ENCODE assay signal across 25 mouse cellular contexts in genomic region chr4:133596084-133596483, GRCm38 (mm10). TPM values are rescaled to one million over a fixed set of nuclear protein-coding genes. Genes with fewer than 3 reads are reported as not detected.
DNase-seq lines count a peak whose midpoint lies in the region; TF ChIP-seq lines count a peak whose summit lies in the region.
"Had no signal": no experiment of that assay in that cellular context is flagged by ENCODE, and none has a peak within 500 bp of the region (broad histone marks: within the 10 kb centered on the region; RNA-seq: fewer than 3 reads in every experiment).

No protein-coding gene starts in this region.

- peak overlapping the region; percentile 53 for H3K27ac ChIP-seq in ES-Bruce4 (ENCODE audit: insufficient read depth, low read length)
- no peak overlapping the region for H3K27ac ChIP-seq in layer of hippocampus, adult 2 months
- H3K27ac ChIP-seq: forebrain, embryonic 10.5 days; forebrain, embryonic 13.5 days; hindbrain, embryonic 10.5 days; hindbrain, embryonic 13.5 days; intestine, embryonic 15.5 days had no signal

- no peak for TF ChIP-seq EP300 in ES-Bruce4 (IDR thresholded peaks at IDR 0.05; ENCODE audit: insufficient read depth, low read depth, low read length)

- TF ChIP-seq CTCF in ES-Bruce4 (IDR thresholded peaks at IDR 0.05; ENCODE audit: low read depth, low read length): no peak
- TF ChIP-seq CTCF in layer of hippocampus, adult 2 months (conservative IDR thresholded peaks at IDR 0.05): no peak

- no peaks in the 10 kb centered on the region for H3K4me1 ChIP-seq in ES-Bruce4 (ENCODE audit: control insufficient read depth, insufficient read depth, low read length)

- peak overlapping the region; percentile 61; the same call in 1 of the 2 replicates for H3K9ac ChIP-seq in ES-Bruce4 (ENCODE audit: low read depth, poor library complexity, severe bottlenecking)
- H3K9ac ChIP-seq: forebrain, embryonic 13.5 days; hindbrain, embryonic 13.5 days; intestine, embryonic 15.5 days had no signal

- no peak for TF ChIP-seq POLR2A in ES-Bruce4 (IDR thresholded peaks at IDR 0.05; ENCODE audit: insufficient read depth, low read length)

- DNase-seq in spleen, postnatal 36 days (ENCODE audit: low spot score in 2 of 2): peak; percentile 46 to 59
- no peak for DNase-seq in spleen, postnatal 10 days (ENCODE audit: low spot score in 2 of 2)
- DNase-seq in splenic B cell, adult 2 months (ENCODE audit: low read depth, low spot score): peak; percentile 44
- no peak for DNase-seq in ovary, postnatal 36 days (ENCODE audit: low spot score)
- no peak for DNase-seq in layer of hippocampus, adult 2 months (ENCODE audit: low spot score in 2 of 2)
- DNase-seq: adrenal gland, adult 8-10 months; adrenal gland, postnatal 25 days; cerebellum, adult 18-20 months; cerebellum, adult 9-10 months; cerebellum, postnatal 14 days; gastrocnemius, postnatal 14 days; heart, adult 11 months; heart, postnatal 36 days had no signal

- H3K36me3 ChIP-seq in ES-Bruce4 (ENCODE audit: control insufficient read depth, insufficient read depth, low read length, poor library complexity, severe bottlenecking): peaks cover 4% of the 10 kb centered on the region; the same call in 1 of the 2 replicates
- H3K36me3 ChIP-seq in splenic B cell, adult 2 months (ENCODE audit: control insufficient read depth, insufficient read depth, low read length, poor library complexity, severe bottlenecking): no peaks in the 10 kb centered on the region; the same call in 1 of the 2 replicates

- no peaks in the 10 kb centered on the region for H3K27me3 ChIP-seq in ES-Bruce4 (ENCODE audit: control insufficient read depth, insufficient read depth, low read length, poor library complexity, severe bottlenecking)
- H3K27me3 ChIP-seq in splenic B cell, adult 2 months (ENCODE audit: control insufficient read depth, insufficient read depth, low read length, poor library complexity, severe bottlenecking): no peaks in the 10 kb centered on the region

- H3K9me3 ChIP-seq in ES-Bruce4 (replicated peaks; ENCODE audit: control insufficient read depth, insufficient read depth, low read length, poor library complexity, severe bottlenecking): no peaks in the 10 kb centered on the region
- H3K9me3 ChIP-seq: embryonic facial prominence, embryonic 12.5 days; forebrain, embryonic 10.5 days; forebrain, embryonic 13.5 days; hindbrain, embryonic 10.5 days; hindbrain, embryonic 13.5 days; intestine, embryonic 15.5 days had no signal

- no peak overlapping the region for H3K4me3 ChIP-seq in ES-Bruce4 (ENCODE audit: low read depth, low read length)
- no peak overlapping the region for H3K4me3 ChIP-seq in layer of hippocampus, adult 2 months
- H3K4me3 ChIP-seq: embryonic facial prominence, embryonic 12.5 days; forebrain, embryonic 10.5 days; forebrain, embryonic 13.5 days; hindbrain, embryonic 10.5 days; hindbrain, embryonic 13.5 days; intestine, embryonic 15.5 days had no signal

RNA-seq across cellular contexts. Expression of gene Sfn, which starts 5.9 kb away (rescaled TPM):
- polyA plus RNA-seq in ES-Bruce4 (2011; ENCODE audit: insufficient read depth, insufficient read length, low read depth, missing spikeins): 250 and 292 TPM in 2 replicates
- total RNA-seq in layer of hippocampus, adult 2 months (2021): 1 to 10 TPM; 1.6 to 1.8 TPM

RNA-seq across cellular contexts. Expression of gene Gpn2, which starts 11.9 kb away (rescaled TPM):
- polyA plus RNA-seq in ES-Bruce4 (2011; ENCODE audit: insufficient read depth, insufficient read length, low read depth, missing spikeins): 22.2 and 24.3 TPM in 2 replicates
- 10 to 100 TPM; 10.7 to 11.6 TPM for total RNA-seq in layer of hippocampus, adult 2 months (2021)

RNA-seq across cellular contexts. Expression of gene Gpatch3, which starts 21.5 kb away (rescaled TPM):
- polyA plus RNA-seq in ES-Bruce4 (2011; ENCODE audit: insufficient read depth, insufficient read length, low read depth, missing spikeins): 3.9 and 7.9 TPM in 2 replicates
- total RNA-seq in layer of hippocampus, adult 2 months (2021): 10 to 100 TPM in 1 of 2 experiments, 1 to 10 TPM in 1; 6.5 to 10.3 TPM

RNA-seq across cellular contexts. Expression of gene Nr0b2, which starts 42.9 kb away (rescaled TPM):
- polyA plus RNA-seq in ES-Bruce4 (2011; ENCODE audit: insufficient read depth, insufficient read length, low read depth, missing spikeins): not detected in 2 replicates
- not detected for total RNA-seq in layer of hippocampus, adult 2 months (2021)
- total RNA-seq: gastrocnemius, adult 18-20 months; gastrocnemius, postnatal 14 days; gastrocnemius, postnatal 4 days had no signal
- polyA plus RNA-seq: activated CD4-positive, CD25-positive, alpha-beta regulatory T cell, adult 4 months; embryonic facial prominence, embryonic 12.5 days; forebrain, embryonic 10.5 days; forebrain, embryonic 13.5 days; forebrain, embryonic 16.5 days; hindbrain, embryonic 13.5 days; hindbrain, embryonic 16.5 days had no signal

RNA-seq across cellular contexts. Expression of gene Nudc, which starts 50.3 kb away (rescaled TPM):
- 274 and 303 TPM in 2 replicates for polyA plus RNA-seq in ES-Bruce4 (2011; ENCODE audit: insufficient read depth, insufficient read length, low read depth, missing spikeins)
- total RNA-seq in layer of hippocampus, adult 2 months (2021): 100 to 1,000 TPM; 123 to 128 TPM

Comparison
In these comparisons a context has a peak if more than half of its experiments do, and no peak if none do; other contexts are left out.
1. DNase-seq: peak in spleen, postnatal 36 days (2 of 2) and splenic B cell, adult 2 months (single experiment); none in spleen, postnatal 10 days (0 of 2), ovary, postnatal 36 days (single experiment) and layer of hippocampus, adult 2 months (0 of 2).